Mouse (Mus musculus): ENCODE data around the gene Zfp217. TPM values are rescaled to one million over a fixed set of nuclear protein-coding genes. Genes with fewer than 3 reads are reported as not detected.

The Zfp217 gene
- 2.9 and 3.7 TPM in 2 replicates for polyA plus RNA-seq (2014; fragmentation: Nextera tagmentation; extraction: Ambion mirVana)

GRCm38 (mm10) chr2:170147661-170148153 lies at the start of gene Zfp217:
Gene Zfp217, minus strand, starts transcription at chr2:170148103.
- peak; percentile 63 for ATAC-seq (replicated peaks; ENCODE audit: insufficient number of reproducible peaks, low FRiP score, low TSS enrichment)
- H3K9ac ChIP-seq (ENCODE audit: low read depth, low read length) = no peak within 1 kb of the TSS; the same call in 1 of the 2 replicates
- no peaks in the 10 kb centered on the region for H3K36me3 ChIP-seq (ENCODE audit: control insufficient read depth, insufficient read depth, low read length)
- H3K4me2 ChIP-seq = peak within 1 kb of the TSS; percentile 38
- WGBS (ENCODE audit: insufficient replicate concordance) = 34% methylated on average over 14 of the region's 14 CpGs
- no peaks in the 10 kb centered on the region for H3K9me3 ChIP-seq (replicated peaks; ENCODE audit: control insufficient read depth, low read length)
- H3K4me1 ChIP-seq (ENCODE audit: control insufficient read depth, insufficient read depth, low read length) = peaks cover 3% of the 10 kb centered on the region
- H3K27me3 ChIP-seq (ENCODE audit: control insufficient read depth, insufficient read depth, low read length) = no peaks in the 10 kb centered on the region
- H3K27ac ChIP-seq (ENCODE audit: low read depth, low read length) = peak within 1 kb of the TSS; percentile 65
- no peak within 1 kb of the TSS for H3K4me3 ChIP-seq (ENCODE audit: low read depth, low read length)

- no peak overlapping the region for H3K4me3 ChIP-seq (ENCODE audit: low read depth, low read length)
- H3K4me1 ChIP-seq (ENCODE audit: control insufficient read depth, insufficient read depth, low read length) = peaks cover 7% of the 10 kb centered on the region; the same call in 1 of the 2 replicates
- H3K9me3 ChIP-seq (replicated peaks; ENCODE audit: control insufficient read depth, low read length) = no peaks in the 10 kb centered on the region
- no peak overlapping the region for H3K4me2 ChIP-seq
- no peaks in the 10 kb centered on the region for H3K36me3 ChIP-seq (ENCODE audit: control insufficient read depth, insufficient read depth, low read length)
- H3K27ac ChIP-seq (ENCODE audit: low read depth, low read length) = no peak overlapping the region
- H3K9ac ChIP-seq (ENCODE audit: low read depth, low read length) = no peak overlapping the region
- H3K27me3 ChIP-seq (ENCODE audit: control insufficient read depth, insufficient read depth, low read length) = no peaks in the 10 kb centered on the region
- no peak for ATAC-seq (replicated peaks; ENCODE audit: insufficient number of reproducible peaks, low FRiP score, low TSS enrichment)
- whole genome bisulfite sequencing (ENCODE audit: insufficient replicate concordance) = 70% methylated on average over 13 of the region's 13 CpGs
These were observed 47.7 kb upstream of the Zfp217 start for GRCm38 (mm10) chr2:170195542-170196089.

GRCm38 (mm10) chr2:170194845-170195244 lies 46.9 kb upstream of the Zfp217 start:
- Histone ChIP-seq H3K4me2 (no peak overlapping the region), H3K9me3 (replicated peaks; ENCODE audit: control insufficient read depth, low read length) (no peaks in the 10 kb centered on the region), H3K4me1 (ENCODE audit: control insufficient read depth, insufficient read depth, low read length) (peaks cover 7% of the 10 kb centered on the region; the same call in 1 of the 2 replicates), H3K27ac (ENCODE audit: low read depth, low read length) (no peak overlapping the region), H3K36me3 (ENCODE audit: control insufficient read depth, insufficient read depth, low read length) (no peaks in the 10 kb centered on the region), H3K4me3 (ENCODE audit: low read depth, low read length) (no peak overlapping the region), H3K27me3 (ENCODE audit: control insufficient read depth, insufficient read depth, low read length) (no peaks in the 10 kb centered on the region), H3K9ac (ENCODE audit: low read depth, low read length) (no peak overlapping the region)
- 93% methylated on average over 12 of the region's 12 CpGs for WGBS (ENCODE audit: insufficient replicate concordance)
- no peak for ATAC-seq (replicated peaks; ENCODE audit: insufficient number of reproducible peaks, low FRiP score, low TSS enrichment)

GRCm38 (mm10) chr2:170193850-170194249 lies 45.9 kb upstream of the Zfp217 start:
- no peaks in the 10 kb centered on the region for H3K27me3 ChIP-seq (ENCODE audit: control insufficient read depth, insufficient read depth, low read length)
- H3K4me1 ChIP-seq (ENCODE audit: control insufficient read depth, insufficient read depth, low read length) = peaks cover 7% of the 10 kb centered on the region; the same call in 1 of the 2 replicates
- 50% methylated on average over 6 of the region's 6 CpGs for WGBS (ENCODE audit: insufficient replicate concordance)
- no peak overlapping the region for H3K27ac ChIP-seq (ENCODE audit: low read depth, low read length)
- H3K4me3 ChIP-seq (ENCODE audit: low read depth, low read length) = no peak overlapping the region
- ATAC-seq (replicated peaks; ENCODE audit: insufficient number of reproducible peaks, low FRiP score, low TSS enrichment) = no peak
- H3K9ac ChIP-seq (ENCODE audit: low read depth, low read length) = no peak overlapping the region
- H3K4me2 ChIP-seq = peak overlapping the region; percentile 60
- H3K9me3 ChIP-seq (replicated peaks; ENCODE audit: control insufficient read depth, low read length) = no peaks in the 10 kb centered on the region
- no peaks in the 10 kb centered on the region for H3K36me3 ChIP-seq (ENCODE audit: control insufficient read depth, insufficient read depth, low read length)

GRCm38 (mm10) chr2:170193211-170193610 lies 45.3 kb upstream of the Zfp217 start:
- H3K9ac ChIP-seq (ENCODE audit: low read depth, low read length) = peak overlapping the region; percentile 64
- WGBS (ENCODE audit: insufficient replicate concordance) = 4% methylated on average over 10 of the region's 10 CpGs
- H3K4me1 ChIP-seq (ENCODE audit: control insufficient read depth, insufficient read depth, low read length) = peaks cover 7% of the 10 kb centered on the region; the same call in 1 of the 2 replicates
- H3K9me3 ChIP-seq (replicated peaks; ENCODE audit: control insufficient read depth, low read length) = no peaks in the 10 kb centered on the region
- peak overlapping the region; percentile 60 for H3K4me2 ChIP-seq
- no peak for ATAC-seq (replicated peaks; ENCODE audit: insufficient number of reproducible peaks, low FRiP score, low TSS enrichment)
- H3K4me3 ChIP-seq (ENCODE audit: low read depth, low read length) = peak overlapping the region; percentile 26
- no peak overlapping the region for H3K27ac ChIP-seq (ENCODE audit: low read depth, low read length)
- H3K27me3 ChIP-seq (ENCODE audit: control insufficient read depth, insufficient read depth, low read length) = no peaks in the 10 kb centered on the region
- no peaks in the 10 kb centered on the region for H3K36me3 ChIP-seq (ENCODE audit: control insufficient read depth, insufficient read depth, low read length)

GRCm38 (mm10) chr2:170192731-170193149 lies 44.8 kb upstream of the Zfp217 start:
- peak overlapping the region; percentile 60 for H3K4me2 ChIP-seq
- ATAC-seq (replicated peaks; ENCODE audit: insufficient number of reproducible peaks, low FRiP score, low TSS enrichment) = no peak
- H3K27ac ChIP-seq (ENCODE audit: low read depth, low read length) = peak overlapping the region; percentile 65
- no peaks in the 10 kb centered on the region for H3K9me3 ChIP-seq (replicated peaks; ENCODE audit: control insufficient read depth, low read length)
- H3K9ac ChIP-seq (ENCODE audit: low read depth, low read length) = no peak overlapping the region
- WGBS (ENCODE audit: insufficient replicate concordance) = 23% methylated on average over 7 of the region's 7 CpGs
- H3K4me3 ChIP-seq (ENCODE audit: low read depth, low read length) = peak overlapping the region; percentile 26; the same call in 1 of the 2 replicates
- H3K4me1 ChIP-seq (ENCODE audit: control insufficient read depth, insufficient read depth, low read length) = peaks cover 7% of the 10 kb centered on the region; the same call in 1 of the 2 replicates
- no peaks in the 10 kb centered on the region for H3K36me3 ChIP-seq (ENCODE audit: control insufficient read depth, insufficient read depth, low read length)
- H3K27me3 ChIP-seq (ENCODE audit: control insufficient read depth, insufficient read depth, low read length) = no peaks in the 10 kb centered on the region

- Histone ChIP-seq H3K27me3 (ENCODE audit: control insufficient read depth, insufficient read depth, low read length) (no peaks in the 10 kb centered on the region), H3K36me3 (ENCODE audit: control insufficient read depth, insufficient read depth, low read length) (no peaks in the 10 kb centered on the region), H3K4me3 (ENCODE audit: low read depth, low read length) (no peak overlapping the region), H3K4me2 (no peak overlapping the region), H3K9me3 (replicated peaks; ENCODE audit: control insufficient read depth, low read length) (no peaks in the 10 kb centered on the region), H3K27ac (ENCODE audit: low read depth, low read length) (no peak overlapping the region), H3K9ac (ENCODE audit: low read depth, low read length) (no peak overlapping the region), H3K4me1 (ENCODE audit: control insufficient read depth, insufficient read depth, low read length) (peaks cover 11% of the 10 kb centered on the region; the same call in 1 of the 2 replicates)
- WGBS (ENCODE audit: insufficient replicate concordance) = 89% methylated on average over 7 of the region's 7 CpGs
- no peak for ATAC-seq (replicated peaks; ENCODE audit: insufficient number of reproducible peaks, low FRiP score, low TSS enrichment)
These were observed 40.8 kb upstream of the Zfp217 start for GRCm38 (mm10) chr2:170188721-170189120.

GRCm38 (mm10) chr2:170185137-170185837 lies 37.4 kb upstream of the Zfp217 start:
- Histone ChIP-seq H3K9ac (ENCODE audit: low read depth, low read length) (peak overlapping the region; percentile 73), H3K36me3 (ENCODE audit: control insufficient read depth, insufficient read depth, low read length) (no peaks in the 10 kb centered on the region), H3K4me2 (peak overlapping the region; percentile 71), H3K9me3 (replicated peaks; ENCODE audit: control insufficient read depth, low read length) (no peaks in the 10 kb centered on the region), H3K4me1 (ENCODE audit: control insufficient read depth, insufficient read depth, low read length) (peaks cover 4% of the 10 kb centered on the region; the same call in 1 of the 2 replicates), H3K27me3 (ENCODE audit: control insufficient read depth, insufficient read depth, low read length) (no peaks in the 10 kb centered on the region), H3K27ac (ENCODE audit: low read depth, low read length) (no peak overlapping the region; the same call in 1 of the 2 replicates), H3K4me3 (ENCODE audit: low read depth, low read length) (peak overlapping the region; percentile 57)
- WGBS (ENCODE audit: insufficient replicate concordance) = 68% methylated on average over 4 of the region's 4 CpGs
- ATAC-seq (replicated peaks; ENCODE audit: insufficient number of reproducible peaks, low FRiP score, low TSS enrichment) = no peak
